Mouse (Mus musculus) thymus, postnatal 4 days (tissue): ENCODE data around the gene Kin.
A peak's percentile ranks its signal among the peaks of the same experiment; 100 is the strongest.

ENCODE experiments used
- DNase-seq: peaks from one replicate; pipeline ENCODE4 v3.0.0; 2021

Gene Kin

DNA sequence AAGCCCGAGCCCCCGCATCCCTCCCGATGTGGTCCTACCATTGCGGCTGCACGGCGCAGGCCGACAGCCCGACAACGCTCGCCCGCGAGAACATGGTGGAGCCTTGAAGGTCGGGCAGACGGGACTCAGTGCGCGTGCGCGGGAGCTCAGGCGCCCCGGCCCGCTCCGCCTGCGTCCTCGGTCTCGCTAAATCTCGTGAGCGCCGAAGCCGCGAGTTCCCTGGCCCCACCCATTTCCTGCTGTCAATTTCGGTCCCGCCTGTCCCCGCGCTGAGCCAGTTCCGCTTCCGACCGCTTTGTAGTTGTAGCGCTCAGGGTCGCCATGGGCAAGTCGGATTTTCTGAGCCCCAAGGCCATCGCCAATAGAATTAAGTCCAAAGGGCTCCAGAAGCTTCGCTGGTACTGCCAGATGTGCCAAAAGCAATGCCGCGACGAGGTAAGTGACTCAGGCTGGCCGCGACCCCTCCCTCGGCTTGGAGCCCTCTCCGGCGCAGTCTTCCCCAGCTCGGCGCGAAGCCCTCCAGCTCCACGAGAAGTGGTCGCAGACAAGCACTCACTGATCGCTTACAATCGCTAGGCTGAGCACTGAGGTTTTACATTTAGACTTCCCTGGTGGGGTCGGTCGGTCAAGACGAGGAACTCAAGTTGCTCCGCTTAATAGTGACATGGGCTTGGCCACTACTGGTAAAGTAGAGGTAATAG, at the start of gene Kin, which contains the start of gene Atp5c1:
TSS of gene Kin (plus strand) at position 284 of the 701 bp plus-strand sequence.
TSS of gene Atp5c1 (minus strand) at position 201 of the 701 bp plus-strand sequence.
- DNase-seq, result peak; percentile 98

DNA sequence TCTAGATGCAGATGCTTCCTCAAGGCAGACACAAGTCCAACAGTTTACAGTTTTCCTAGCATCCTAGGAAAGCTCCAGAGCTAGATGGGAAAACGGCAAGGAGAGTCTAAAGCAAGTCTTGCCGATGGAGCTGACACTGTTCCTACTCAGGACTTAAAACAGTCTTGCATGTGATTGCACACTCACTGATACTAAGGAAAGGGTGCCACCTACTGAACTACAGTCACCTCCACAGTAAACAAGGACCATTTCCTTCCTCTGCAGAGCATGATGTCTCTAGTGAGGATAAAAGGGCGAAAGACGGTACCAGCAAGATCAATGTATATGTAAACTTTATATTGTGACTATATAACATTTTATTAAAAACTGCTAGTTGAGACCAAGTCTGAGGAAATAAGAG, 46.7 kb upstream of the Kin start:
- no peak for DNase-seq

DNA sequence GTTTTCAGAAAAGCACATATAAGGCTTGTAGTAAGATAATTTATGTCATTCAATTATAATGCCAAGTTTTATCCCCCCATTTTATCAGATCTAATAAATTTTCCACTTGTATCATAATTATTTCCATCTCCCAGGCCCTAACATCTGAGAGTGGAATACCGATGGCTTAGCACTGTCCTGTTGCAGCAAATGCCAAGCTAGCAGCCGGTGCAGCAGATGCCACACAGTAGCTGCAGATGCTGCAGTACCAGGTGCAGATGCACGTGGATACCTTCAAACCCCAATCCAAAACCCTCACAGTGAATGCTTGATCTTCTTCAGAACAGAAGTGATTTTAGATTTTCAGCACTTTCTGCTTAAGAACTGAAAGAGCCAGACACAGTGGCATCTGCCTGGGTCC, 45.4 kb upstream of the Kin start:
- no peak for DNase-seq

DNA sequence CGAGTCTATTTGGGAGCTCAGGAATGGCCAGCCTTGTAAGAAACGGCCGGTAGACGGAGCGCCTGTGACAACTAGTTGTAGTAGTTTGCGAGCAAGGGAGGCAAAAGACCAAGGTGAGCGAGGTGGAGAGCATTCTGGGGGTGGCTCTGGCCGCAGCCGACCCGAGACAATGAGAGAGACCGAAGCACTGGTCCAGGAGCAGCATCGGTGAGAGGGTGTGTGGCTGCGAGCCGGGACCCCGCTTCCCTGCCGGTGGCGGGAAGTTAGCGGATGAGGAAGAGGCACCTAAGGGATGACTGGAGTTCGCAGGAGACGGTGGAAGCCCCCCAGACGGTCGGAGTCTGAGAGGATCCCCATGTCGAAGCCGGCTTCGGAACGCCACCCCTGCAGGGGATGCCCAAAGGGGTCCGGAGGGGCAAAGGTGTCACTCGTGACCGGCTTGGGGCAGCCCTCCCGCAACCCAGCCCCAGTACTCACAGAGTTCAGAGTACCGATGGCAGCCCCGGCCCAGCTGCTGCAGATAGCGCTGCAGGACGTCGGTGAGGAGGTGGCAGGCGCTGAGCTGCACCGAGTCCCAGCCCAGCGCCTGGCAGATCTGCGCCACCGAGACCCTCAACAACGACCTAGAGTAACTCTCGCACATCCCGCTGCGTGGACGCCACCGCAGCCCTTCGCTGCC, 32.5 kb upstream of the Kin start:
- no peak for DNase-seq

DNA sequence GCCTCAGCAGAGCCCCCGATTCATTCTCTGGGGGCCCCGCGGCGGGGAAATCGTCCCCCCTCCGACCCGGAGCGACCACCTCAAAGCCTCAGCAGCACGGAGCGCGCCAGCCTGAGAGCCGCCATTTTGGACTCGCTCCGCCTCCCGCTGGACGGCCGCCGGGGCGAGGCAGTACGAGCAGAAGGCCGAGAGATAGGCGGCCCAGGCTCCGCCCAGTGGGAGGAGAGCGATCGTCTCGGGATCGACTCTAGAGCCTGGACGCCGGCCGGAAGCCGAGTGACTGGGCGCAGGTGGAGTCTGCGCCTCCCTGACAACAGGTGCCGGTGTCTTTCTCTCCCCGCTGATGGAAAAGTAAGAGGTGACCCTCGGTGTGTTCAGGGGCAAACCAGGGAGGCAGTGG, 31.9 kb upstream of the Kin start, which contains the start of gene Taf3:
TSS of gene Taf3 (minus strand) at position 136 of the 400 bp plus-strand sequence.
- peak; percentile 96 for DNase-seq

DNA sequence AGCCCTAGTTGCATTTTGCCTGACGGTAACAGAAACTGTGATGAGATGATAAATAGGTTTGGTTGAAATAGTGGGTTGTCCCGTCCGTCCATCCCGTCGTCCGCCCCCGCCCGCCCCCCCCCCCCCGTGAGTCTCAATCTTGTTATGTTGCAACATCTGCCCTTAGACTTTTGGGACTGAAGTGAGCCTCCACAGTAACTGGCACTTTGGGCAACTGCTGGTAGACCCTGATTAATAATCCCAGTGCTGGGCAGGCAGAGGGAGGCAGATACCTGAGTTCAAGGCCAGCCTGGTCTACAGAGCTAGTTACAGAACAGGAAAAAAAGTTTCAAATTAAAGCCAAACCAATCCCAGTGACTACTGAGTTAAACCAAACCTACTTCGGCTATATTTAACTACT, 30.9 kb upstream of the Kin start:
- DNase-seq, result no peak

DNA sequence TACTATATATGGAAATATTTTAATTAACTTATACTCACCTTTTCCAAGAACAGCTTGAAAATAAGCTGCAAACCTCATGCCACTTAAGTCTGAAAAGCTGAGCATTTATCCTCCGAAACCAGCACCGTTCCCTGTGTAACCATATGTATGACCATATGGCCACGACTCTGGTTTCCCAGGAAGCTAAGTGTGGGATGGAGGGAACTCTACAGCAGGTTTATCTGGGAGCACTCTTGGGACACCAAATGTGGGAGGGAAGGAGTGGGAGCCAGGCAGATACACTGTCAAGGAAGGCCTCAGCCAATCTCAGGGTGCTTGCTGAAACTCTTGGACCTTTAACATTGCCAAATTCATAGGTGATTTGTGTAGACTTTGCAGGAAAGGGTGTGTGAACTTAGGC, 29.5 kb upstream of the Kin start:
- DNase-seq, result no peak

DNA sequence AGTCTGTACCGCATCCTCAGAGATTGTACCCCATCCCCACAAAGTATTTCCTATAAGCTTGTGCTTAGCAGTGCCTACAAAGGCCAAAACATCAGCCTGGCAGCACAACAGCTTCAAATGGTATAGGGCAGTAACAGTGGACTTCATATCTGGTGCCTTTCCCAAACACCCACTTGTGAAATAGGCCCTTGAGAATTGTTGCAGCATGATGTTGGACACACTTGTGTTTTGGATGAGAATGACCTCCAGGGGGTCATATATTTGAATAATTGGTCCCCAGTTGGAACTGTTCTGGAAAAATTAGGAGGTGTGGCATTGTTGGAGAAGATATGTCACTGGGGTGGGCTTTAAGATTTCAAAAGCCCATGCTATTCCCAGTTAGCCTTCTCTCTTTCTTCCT, 28.4 kb upstream of the Kin start:
- DNase-seq, result no peak

DNA sequence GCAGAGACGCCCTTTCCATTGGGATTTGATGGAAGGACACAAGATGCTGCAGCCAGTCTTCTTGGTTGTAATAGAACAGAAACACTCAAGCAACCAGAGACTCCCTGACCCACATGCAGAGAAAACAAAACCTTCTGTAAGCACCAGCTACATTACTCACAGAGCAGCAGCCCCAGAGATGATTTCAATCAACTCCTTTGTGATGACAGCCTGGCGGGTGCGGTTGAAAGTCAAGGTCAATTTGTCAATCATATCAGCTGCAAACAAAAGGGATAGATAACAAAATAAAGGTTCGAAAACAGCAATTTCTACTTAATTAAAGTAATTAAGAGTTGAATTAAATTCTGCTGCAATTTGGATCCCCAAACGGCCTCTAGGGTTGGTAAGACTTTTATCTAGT, 21.6 kb upstream of the Kin start:
- DNase-seq, result no peak

DNA sequence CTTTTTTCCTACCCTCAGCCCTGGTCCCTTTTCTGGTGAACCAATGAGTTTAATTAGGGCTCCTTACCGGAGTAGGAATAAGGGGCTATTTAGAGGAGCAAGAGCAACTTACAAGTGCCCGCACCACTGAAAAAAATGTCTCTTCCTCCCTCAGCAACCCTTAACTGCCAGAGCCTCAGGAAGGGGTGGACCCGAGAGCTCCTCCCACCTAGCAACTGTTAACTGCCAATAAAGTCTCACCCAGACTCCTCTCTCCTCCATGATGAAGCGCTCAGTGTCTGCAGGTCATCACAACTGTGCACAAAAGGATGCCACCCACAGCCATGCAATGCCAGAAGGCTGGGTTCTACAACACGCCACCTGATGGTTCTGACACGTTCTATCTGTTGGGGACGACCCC, 8.6 kb upstream of the Kin start:
- DNase-seq, result no peak

DNA sequence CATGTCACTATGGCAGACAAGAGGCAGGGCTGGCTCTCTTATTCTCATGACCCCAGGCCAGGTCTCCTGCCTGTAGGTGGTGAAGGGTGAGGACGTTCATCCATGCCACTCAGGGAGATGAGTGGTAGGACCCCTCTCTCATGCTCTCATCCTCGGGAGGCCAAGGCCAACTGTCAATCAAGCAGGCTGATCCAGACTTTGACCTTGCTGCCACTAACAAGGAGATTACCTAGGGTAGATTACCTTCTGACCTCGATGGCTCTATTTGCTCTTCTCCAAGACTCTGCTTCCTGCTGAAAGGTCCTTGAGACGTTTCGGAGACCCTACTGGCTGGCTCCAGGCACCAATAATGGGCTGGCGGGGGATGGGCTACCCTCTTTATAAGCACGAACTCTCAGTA, 5.9 kb upstream of the Kin start:
- DNase-seq, result no peak

DNA sequence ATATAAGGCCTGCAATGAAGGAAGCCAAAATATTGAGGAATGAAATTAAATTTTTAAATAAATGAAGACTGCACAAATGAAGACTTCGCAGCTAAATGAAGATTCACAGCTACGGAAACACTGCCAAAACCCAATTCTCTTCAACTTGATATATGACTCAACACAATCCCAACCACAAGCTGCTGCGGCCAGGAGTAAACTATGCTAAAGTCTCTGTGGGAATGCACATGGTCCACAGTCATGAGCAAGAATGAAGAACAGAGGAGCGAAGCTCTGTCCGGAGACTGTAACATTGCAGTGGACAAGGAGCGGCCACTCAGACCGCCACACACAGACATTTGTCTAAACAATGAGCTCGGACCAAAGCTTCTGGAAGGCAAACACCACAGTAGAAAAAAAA, 3.7 kb upstream of the Kin start:
- DNase-seq, result no peak

DNA sequence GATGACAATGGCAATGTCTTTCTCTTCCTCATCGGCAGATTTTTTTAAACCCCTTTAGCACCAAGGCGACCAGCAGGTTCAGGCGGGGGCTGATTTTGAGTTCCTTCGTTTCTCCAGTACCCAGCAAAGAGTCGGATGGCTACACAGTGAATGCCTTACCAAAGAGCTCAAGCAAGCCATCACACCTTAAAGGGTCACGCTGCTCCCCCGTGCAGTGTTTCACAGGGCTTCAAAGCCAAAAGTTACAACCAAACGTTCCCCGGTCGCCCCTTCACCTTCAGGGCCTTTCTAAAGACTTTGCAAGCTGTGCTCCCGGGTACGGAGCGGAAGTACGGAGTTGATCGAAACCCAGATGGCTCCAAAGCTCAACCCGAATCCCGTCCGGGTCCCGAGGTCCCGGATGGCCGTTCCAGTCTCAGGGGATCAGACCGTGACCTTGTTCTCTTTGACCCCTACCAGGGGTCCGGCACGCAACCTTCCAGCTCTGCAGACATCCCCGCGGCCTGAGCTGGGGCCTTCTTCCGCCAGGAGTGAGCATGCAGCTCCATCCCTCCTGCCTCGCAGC, 566 bp upstream of the Kin start:
- no peak for DNase-seq

DNA sequence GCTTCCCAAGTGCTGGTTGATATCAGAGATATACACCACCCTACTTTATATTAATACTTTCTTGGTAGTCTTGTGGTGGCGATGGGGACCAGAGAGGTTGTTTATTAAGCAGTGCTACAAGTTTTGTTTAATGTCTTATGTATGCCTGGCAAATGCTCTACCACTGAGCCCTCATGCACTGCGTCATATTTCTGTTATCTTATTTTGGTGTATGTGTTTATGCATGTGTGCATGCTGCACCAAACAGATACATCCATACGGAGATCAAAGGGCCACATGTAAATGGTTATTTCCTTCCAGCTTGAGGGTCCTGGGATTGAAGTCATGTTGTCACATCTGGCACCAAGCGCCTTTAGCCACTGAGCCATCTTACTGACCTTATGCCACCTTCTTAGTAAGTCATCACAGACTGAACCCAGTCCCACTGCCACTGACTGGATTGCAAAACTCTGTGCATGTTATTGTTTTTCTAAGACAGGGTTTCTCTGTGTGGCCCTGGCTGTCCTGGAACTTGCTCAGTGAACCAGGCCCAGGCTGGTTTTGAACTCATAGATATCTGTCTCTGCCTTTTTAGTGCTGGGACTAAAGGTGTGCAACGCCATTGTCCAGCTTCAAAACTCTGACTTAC, 1.2 kb downstream of the Kin start:
- DNase-seq, result no peak

DNA sequence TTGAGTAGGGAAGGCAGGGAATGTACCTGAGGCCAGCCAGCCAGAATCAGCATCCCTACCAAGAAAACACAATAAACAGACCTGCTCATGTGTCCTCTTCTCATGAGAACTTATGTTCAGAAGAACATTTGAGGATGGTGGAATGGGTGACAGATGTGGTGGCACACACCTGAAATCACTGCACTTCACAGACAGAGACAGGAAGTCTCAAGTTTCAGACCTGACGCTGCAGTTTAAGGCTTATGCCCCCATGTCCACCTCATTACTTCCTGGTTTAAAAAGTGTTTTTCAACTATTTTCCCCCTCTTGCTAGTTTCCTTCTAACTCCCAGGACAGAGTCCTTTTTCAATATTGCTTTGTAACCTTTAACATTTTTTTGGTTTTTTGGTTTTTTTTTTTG, 2.3 kb downstream of the Kin start:
- DNase-seq, result no peak

DNA sequence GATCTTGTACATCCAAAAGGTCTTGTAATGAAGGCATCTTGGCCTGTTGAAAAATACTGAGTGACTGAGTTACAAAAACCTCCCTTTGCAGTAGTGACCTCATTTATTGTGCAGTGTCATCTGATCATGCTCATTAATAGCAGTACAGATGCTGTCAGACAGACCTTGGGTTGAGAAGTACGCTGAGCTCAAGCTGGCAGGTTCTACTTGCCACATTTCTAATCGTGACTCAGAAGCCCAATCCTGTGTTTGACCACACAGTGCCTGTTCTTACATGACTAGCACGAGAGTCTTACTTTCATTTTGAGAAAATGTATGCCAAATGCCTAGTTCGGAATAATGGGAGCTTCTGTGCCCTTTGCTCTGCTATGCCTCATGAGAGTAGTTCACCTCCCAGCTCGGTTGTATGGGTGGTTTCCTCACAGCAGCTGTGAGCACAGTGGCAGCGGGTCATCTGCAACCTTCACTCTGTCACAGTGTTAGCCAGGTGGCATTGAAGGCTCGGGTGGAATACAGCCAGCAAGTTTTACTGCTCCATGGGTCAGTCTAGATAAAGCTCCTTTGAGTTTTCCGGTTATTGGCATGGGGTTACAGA, 7.0 kb downstream of the Kin start:
- no peak for DNase-seq

DNA sequence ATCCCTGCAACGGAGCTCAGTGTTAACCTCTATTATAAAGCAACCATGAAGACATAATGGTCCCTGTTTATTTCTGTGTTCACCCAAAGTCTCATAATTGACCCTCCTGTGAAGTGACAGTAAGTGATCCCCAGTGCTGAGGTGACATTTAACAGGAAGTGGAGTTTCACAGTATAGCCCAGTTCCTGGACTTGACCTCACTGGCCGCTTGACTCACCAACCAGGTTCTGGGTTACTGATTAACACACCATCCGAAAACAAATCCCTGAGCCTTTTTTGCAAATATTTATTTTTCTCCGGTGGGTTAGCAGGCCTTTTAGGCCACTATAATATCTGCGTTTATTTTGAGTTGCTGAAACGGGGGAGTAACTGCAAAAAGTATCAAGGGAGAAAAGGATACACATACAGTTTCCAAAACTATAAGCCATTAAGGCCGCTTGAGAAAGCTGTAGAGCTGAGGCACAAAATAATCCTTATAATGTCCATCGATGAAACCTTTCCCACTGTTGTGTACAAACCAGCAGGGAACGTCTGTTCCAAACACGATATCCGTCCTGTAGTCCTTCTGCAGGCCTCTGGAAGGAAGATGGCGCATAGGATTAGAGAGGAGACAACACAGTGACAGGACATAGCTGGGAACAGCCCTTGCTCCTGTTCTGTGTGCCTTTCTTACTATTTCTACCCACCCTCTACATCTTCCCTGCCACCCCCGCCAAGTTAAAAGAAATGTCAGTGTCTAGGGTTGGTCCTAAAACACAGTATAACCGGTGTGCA, 14.1 kb downstream of the Kin start:
- no peak for DNase-seq

DNA sequence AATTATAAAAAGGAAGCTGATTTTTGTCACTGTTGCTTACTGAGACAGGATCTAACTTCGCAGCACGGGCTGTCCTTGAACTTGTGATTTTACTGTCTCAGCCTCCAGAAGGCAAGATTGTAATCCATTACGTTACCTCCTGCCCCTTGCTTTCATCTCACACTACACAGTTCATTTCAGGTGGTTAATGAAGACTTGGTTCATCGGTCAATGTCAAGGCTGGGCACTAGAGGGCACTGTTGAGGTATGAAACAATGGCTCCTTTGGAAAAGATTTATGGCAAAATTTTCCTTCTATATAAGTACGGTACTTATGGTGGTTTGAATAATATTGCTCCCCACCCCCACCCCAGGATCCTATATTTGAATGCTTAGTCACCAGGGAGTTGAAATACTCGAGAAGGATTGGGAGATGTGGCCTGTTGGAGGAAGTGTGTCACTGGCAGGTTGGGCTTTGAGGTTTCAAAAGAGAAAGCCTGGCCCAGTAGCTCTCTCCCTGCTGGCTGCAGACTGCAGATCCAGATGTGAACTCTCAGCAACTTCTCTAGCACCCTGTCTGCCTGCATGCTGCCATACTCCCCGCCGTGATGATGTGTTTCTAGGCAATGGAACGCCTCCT, 18.3 kb downstream of the Kin start:
- peak; percentile 69 for DNase-seq

DNA sequence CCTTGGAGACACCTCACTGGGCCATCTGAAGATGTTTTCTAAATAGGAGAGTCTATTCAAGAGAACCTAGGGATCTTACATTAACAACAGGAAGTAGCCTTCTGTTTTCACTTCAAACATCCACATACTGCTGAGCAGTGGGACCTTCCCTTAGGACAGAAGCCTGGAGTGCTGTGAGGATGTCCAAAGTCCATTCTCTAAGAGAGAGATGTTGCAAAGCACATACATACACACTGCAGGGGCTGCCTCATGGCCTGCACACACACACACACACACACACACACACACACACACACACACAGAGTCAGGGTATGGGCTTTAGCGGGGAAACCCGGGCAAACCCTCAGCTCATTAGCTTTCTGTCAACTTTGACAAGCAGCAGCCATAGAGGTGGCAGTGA, 20.1 kb downstream of the Kin start:
- DNase-seq, result no peak

DNA sequence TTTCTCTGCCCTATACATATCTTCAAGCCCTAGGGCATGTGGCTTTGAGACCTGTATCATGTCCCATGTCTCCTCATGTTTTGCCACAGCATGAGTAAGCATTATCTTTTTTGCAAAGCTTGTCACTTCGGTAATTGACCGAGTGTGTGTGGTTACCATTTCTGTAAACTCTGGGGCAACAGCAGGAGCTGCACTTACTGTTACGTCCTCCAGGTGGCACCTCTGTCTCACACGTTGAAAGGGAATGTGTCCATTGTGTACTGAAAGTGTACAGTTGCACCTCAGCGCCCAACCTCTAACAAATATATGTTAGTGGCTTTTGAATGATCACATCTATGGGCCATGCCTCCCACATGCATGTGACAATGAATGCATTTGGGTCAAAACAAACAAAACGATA, 20.8 kb downstream of the Kin start:
- DNase-seq, result peak; percentile 63

DNA sequence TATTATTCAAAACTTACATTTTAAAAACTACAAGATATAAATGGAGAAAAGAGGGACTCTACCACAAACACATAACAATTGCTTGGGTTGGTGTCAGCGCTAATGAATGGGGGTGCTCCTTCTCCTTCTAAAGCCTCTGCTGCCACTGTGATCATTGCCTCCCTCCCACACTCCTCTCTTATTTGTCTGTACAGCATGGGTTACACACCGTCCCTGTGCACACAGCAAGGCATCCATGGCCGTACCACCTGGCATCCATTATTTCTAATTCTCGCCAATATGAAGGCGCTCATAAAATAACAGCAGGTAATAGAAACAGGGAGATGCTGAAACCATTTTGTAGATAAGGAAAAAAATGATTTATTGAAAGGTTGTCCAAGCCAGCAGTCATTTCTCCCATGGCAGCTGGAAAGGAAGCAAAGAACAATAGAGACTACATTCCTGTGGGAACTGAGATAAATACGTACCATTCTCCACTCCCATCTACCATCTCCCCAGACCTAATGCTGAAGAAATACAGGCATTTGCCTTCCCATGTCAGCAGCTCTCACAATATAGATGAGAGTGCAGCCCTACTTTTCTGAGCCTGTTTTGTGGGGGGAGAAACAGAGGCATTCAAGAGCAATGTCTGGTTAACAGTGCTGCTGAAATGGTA, 28.3 kb downstream of the Kin start:
- DNase-seq, result no peak

DNA sequence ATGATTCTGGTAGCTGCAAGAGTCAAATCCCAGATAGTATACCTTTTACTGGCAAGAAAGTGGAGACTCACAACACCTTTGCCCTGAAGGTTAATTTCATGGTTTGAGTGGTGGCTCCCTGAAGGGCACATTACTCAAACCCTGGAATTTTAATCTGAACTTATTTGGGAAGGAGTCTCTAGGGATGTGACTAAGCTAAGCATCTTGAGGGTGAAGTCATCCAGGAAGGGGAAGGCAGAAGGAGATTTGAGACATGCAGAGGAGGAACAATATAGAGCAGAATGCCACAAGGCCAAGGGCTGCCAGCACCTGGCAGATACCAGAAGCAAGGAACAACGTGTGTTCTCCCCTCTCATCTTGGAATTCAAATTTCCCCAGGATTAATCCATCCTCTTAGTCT, 38.4 kb downstream of the Kin start:
- DNase-seq, result no peak
